Mouse (Mus musculus) lung, postnatal 0 days (tissue): ENCODE data around the gene Gm10203.
"Not testable (repeated sequence)": the region's sequence is repeated elsewhere in the genome, so short reads cannot be mapped to it uniquely, and the experiment has no call there.

Source experiments
- CTCF ChIP-seq: IDR thresholded peaks from 2 replicates; pipeline ENCODE4 v1.5.1; 2016; ENCODE audit warnings: antibody characterized with exemption, mild to moderate bottlenecking
- EP300 ChIP-seq: IDR thresholded peaks from 2 replicates; pipeline ENCODE4 v1.6.1; 2016; ENCODE audit warnings: antibody characterized with exemption, mild to moderate bottlenecking, control low read depth

GRCm38 (mm10) chr6:149129870-149130269, at the start of gene Gm10203:
- TF ChIP-seq CTCF, EP300: not testable (repeated sequence)
